Mouse (Mus musculus): ENCODE results near the gene Copz1.
"Not testable (repeated sequence)": the region's sequence is repeated elsewhere in the genome, so short reads cannot be mapped to it uniquely, and the experiment has no call there.

Copz1 gene

GRCm38 (mm10) chr15:103272419-103273279 is at the start of gene Copz1:
TSS of gene Copz1 (plus strand) at chr15:103272714.
- peak; percentile 99 for DNase-seq (ENCODE audit: low read depth)

DNA sequence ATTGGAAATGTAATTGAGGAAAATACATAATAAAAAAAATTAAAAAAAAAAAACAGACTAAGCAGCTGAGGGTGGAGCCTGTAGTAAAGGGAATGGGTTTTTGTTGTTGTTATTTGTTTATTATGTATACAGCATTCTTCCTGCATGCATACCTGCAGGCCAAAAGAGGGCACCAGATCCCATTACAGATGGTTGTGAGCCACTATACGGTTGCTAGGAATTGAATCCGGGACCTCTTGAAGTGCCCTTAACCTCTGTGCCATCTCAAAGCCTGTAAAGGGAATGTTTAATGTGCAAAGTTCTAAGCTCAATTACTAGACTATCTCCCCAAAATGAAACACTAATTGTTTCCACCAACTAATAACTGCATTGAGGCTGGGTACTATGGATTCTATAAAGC is 48.4 kb upstream of the Copz1 start:
- DNase-seq (ENCODE audit: low read depth): no peak

DNA sequence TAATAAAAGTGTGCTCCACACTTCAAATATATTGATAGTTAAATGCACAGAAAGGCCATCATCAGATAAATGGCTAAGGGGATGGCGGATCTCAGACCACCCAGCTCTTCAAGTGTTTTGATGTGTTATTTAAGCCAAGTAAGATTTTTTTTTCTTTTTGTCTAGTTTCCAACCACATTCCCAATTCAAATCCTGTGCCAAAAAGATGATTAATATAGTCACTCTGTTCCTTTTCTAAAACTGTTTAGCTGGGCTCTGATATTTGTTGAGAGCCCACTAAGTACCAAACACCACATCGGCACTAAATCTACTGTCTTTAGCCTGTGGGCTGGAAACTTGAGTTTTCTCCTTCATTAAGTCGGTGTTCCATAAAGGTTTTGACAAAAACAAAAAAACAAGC is 45.5 kb upstream of the Copz1 start:
- DNase-seq (ENCODE audit: low read depth): no peak

- DNase-seq (ENCODE audit: low read depth): no peak
These were observed 44.9 kb upstream of the Copz1 start for GRCm38 (mm10) chr15:103227572-103227971.

- no peak for DNase-seq (ENCODE audit: low read depth)
These were observed 43.6 kb upstream of the Copz1 start for GRCm38 (mm10) chr15:103228904-103229303.

DNA sequence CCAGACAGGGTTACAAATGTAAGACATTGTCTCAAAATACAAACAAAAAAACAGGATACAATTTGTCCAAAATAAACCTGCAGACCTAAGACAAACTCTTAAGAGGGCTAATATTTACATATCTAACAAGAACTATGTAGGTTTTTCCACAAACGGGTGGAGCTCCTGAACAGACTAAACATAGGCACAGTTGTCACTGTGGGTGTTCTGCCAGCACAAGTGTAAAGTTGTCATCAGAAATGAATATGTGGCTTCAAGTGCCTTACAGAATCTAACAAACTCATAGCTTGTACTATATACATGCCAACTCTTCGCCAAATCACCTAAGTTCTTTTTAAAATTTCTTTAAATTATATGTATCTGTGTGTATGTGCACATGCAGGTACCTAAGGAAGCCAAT is 39.4 kb upstream of the Copz1 start:
- DNase-seq (ENCODE audit: low read depth): no peak

GRCm38 (mm10) chr15:103237295-103237694 is 35.2 kb upstream of the Copz1 start:
- no peak for DNase-seq (ENCODE audit: low read depth)

DNA sequence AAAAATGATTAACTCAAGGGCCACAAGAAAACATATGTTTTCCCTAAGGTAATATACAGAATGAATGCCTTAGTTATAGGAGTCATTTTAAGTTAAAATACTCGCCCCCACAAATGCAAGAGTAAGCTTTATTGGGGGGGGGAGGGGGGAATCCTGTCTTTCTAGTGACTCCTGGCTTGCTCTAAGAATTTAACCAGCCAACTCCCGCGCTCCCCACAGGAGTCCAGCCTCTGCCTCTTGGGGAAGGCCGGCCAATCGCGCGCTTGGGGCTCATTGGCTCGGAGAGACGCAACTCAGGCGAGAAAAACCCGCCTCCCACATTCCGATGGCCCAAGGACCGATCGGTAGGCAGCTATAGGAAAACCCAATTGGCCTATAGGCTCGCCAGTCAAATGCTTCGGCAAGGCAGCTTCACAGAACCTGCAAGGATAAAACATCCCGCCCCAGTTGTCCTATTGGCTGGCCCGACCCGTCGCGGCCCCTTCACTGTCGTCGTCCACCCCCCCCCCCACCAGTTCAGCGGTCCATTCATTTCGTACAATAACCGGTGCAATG is 33.3 kb upstream of the Copz1 start:
- peak; percentile 96 for DNase-seq (ENCODE audit: low read depth)

- peak; percentile 99 for DNase-seq (ENCODE audit: low read depth)
These were observed 32.8 kb upstream of the Copz1 start, which contains the start of gene Cbx5 for GRCm38 (mm10) chr15:103239685-103240159. TSS of gene Cbx5 (minus strand) at chr15:103239816.

DNA sequence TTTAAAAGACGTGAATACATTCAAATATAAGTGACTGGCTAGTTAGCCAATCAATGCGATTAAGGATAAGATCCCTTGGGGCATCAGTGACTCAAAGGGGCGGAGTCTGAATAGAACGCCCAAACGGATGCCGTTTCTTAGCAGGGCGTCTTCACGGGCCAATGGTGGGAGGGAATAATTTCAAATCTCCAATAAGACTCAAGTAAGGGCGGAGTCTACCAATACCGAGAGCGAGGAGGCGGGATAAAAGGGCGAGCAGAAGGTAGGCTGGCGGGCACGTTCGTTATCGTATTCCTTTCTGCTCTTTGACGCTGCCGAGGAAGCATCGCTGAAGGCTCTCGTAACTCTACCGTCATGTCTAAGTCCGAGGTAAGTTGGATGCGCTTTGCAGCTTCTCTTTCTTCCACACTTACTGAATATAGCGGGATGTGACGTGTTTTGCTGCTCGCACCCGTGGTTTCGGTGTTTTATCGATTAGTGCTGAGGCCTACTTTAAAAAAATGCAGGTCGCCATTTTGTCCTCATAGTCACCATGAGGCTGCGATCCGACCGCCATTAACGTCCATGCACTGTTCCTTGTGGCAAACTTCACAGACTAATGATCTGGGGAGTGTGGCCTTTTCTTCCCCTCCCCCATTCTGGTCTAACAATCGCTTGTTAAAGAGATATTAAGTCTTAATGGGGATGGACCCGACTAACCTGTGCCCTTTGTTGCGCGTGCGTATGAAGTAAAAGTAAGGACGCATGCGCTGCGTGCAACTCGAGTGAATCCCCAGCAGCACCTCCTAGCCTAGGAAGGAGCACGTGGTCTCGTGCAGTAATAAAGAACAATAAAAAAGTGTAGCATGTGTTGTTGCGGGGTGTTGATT is 32.1 kb upstream of the Copz1 start, which contains the start of gene Hnrnpa1:
Gene Hnrnpa1 (plus strand): TSS at position 273 of the 869 bp plus-strand sequence.
- DNase-seq (ENCODE audit: low read depth): peak; percentile 99

DNA sequence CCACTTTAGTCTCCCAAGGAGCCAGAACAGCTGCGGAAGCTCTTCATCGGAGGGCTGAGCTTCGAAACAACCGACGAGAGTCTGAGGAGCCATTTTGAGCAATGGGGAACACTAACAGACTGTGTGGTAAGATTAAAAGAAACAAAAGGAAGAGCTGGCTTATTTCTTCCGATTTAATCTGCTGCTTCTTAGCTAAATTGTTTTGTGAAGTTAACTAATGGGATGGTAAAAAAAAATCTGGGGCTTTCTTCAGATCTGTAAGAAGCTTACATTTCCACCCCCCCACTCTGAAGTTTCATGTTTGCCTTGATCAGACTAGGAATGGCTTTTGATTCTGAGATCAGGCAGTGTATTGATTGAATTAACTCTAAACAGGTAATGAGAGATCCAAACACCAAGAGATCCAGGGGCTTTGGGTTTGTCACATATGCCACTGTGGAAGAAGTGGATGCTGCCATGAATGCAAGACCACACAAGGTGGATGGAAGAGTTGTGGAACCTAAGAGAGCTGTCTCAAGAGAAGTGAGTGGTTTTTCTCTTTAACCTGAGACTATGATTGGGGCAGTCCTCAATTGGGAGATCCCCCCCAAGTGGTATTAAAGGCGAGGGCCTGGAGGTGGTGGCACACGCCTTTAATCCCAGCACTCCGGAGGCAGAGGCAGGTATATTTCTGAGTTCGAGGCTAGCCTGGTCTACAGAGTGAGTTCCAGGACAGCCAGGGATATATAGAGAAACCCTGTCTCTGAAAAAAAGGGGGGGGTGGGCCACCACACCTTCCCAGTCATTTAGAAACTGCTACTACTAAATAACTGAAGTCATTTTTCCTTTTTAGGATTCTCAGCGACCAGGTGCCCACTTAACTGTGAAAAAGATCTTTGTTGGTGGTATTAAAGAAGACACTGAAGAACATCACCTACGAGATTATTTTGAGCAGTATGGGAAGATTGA is 31.2 kb upstream of the Copz1 start:
- peak; percentile 56 for DNase-seq (ENCODE audit: low read depth)

DNA sequence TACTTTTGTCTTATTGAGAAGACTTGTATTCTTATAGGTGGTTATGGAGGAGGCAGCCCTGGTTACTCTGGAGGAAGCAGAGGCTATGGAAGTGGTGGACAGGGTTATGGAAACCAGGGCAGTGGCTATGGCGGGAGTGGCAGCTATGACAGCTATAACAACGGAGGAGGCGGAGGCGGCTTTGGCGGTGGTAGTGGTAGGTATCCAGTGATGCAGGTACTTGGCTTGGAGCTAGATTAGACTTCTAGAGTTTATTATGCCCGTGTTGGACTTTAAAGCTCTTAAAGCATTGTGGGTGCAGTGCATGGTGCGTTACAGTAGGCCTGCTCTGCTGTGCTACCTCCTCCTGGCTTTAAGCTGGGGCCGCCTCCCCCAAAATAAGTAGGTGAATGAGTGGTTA is 29.6 kb upstream of the Copz1 start:
- DNase-seq (ENCODE audit: low read depth): no peak

GRCm38 (mm10) chr15:103245616-103246015 is 26.9 kb upstream of the Copz1 start:
- no peak for DNase-seq (ENCODE audit: low read depth)

DNA sequence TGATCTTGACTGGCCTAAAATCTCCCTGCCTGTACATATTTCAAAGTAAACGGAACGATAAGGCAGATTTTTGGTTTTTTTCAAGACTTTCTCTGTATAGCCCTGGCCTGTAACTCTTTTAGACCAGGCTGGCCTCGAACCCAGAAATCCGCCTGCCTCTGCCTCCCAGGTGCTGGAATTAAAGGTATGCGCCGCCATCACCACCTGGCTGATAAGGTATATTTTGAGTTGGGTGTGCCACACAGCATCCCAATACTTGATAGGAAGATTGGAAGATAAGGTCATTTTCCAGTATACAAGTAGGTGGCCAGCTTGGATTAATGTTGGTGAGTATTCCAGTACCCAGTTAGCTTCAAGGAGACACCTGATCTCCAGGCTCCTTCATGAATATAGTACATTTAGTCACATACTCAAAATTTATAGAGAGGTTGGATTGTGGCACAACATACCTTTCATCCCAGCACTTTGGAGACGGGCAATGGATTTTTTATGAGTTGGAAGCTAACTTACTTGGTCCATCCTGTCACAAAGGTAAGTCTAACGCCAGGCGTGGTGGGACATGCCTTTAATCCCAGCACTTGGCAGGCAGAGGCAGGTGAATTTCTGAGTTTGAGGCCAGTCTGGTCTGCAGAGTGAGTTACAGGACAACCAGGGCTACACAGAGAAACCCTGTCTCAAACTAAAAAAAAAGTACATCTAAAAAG is 25.3 kb upstream of the Copz1 start:
- DNase-seq (ENCODE audit: low read depth): no peak

DNA sequence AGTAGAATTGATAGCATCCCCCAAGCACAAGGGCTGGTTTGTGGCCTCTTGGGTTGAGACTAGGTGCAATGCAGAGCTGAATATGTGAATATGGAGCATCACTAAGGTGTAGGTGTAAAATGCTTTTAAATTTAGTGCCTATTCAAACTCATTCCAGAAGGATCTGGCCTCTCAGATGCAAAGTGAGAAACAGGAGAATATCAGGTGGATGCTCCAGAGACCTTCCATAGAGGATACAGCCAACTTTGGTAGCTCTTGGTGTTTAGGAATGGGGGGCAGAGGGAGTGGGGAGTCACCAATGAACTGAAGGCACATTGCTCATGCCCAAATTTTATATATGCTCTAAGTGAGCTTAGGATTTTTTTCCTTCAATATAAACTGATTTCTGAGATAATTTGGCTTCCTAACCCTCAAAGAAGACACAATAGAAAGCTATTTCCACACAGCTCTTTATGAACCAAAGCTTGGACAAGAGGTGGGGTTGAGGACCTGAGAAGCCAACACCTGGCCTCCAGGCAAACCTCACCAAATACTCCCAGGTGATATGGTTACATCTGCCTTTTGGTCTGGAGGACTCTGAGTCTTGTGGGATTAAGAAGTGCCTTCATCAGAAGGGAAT is 24.6 kb upstream of the Copz1 start:
- no peak for DNase-seq (ENCODE audit: low read depth)

- DNase-seq (ENCODE audit: low read depth): peak; percentile 17
These were observed 23.9 kb upstream of the Copz1 start for GRCm38 (mm10) chr15:103248401-103249313.

DNA sequence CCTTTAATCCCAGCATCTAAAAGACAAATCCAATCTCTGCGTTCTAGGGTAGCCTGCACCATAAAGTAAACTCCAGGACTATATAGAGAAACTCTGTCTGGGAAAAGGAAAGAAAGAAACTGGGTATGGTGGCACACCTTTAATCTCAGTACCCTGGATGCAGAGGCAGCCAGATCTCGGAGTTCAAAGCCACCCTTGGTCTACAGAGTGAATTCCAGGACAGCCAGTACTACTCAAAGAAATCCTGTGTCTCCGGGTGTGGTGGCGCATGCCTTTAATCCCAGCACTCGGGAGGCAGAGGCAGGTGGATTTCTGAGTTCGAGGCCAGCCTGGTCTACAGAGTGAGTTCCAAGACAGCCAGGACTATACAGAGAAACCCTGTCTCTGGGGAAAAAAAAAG is 23.0 kb upstream of the Copz1 start:
- not testable (repeated sequence) for DNase-seq (ENCODE audit: low read depth)

GRCm38 (mm10) chr15:103250195-103250740 is 22.2 kb upstream of the Copz1 start:
- DNase-seq (ENCODE audit: low read depth): peak; percentile 79

DNA sequence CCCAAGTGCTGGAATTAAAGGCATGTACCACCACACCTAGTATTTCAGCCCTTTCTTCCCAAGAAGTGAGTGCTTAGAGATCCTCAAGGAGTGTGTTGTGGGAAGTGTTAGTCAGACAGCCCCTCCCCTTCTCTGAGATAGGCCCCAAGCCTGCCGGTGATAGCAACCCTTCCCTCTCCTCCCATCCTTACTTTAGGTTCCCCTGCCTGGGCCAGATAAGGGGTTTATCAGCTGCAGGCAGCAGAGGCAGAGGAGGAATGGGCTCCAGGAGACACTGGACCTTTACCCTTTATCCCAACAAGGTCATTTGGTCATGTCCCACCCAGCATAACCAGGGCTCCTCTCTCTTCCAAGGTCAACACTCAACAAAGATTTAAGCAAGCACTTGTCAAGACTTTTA is 20.9 kb upstream of the Copz1 start:
- DNase-seq (ENCODE audit: low read depth): no peak

Measured in induced T-regulatory cell, adult 2 months (primary cell).